10 mouse cellular contexts compared by ENCODE assay signal in genomic region chr13:109546337-109546736, GRCm38 (mm10).
DNase-seq lines count a peak whose midpoint lies in the region; ATAC-seq and TF ChIP-seq lines count a peak whose summit lies in the region.
"Had no signal": no experiment of that assay in that cellular context is flagged by ENCODE, and none has a peak within 500 bp of the region (broad histone marks: within the 10 kb centered on the region; RNA-seq: fewer than 3 reads in every experiment).

No protein-coding gene starts in this region.

- intact Hi-C loops in left cerebral cortex, postnatal 14 days (cut with DNase I), result loop anchor here (2.0 kb wide), 2 partner anchors 204 to 318 kb away; no protein-coding TSS in a partner anchor

- no peaks in the 10 kb centered on the region for H3K9me3 ChIP-seq in forebrain, embryonic 15.5 days
- no peaks in the 10 kb centered on the region for H3K9me3 ChIP-seq in forebrain, embryonic 12.5 days
- H3K9me3 ChIP-seq: forebrain, embryonic 10.5 days had no signal

- peak overlapping the region; percentile 39 for H3K27ac ChIP-seq in forebrain, embryonic 15.5 days (replicated peaks)
- no peak overlapping the region for H3K27ac ChIP-seq in forebrain, embryonic 12.5 days
- H3K27ac ChIP-seq in layer of hippocampus, adult 2 months, result no peak overlapping the region
- H3K27ac ChIP-seq: forebrain, embryonic 10.5 days had no signal

- ATAC-seq in forebrain, embryonic 15.5 days (replicated peaks), result no peak
- ATAC-seq in forebrain, embryonic 12.5 days (ENCODE audit: low FRiP score), result no peak

- no peak overlapping the region for H3K9ac ChIP-seq in forebrain, embryonic 15.5 days (replicated peaks)
- no peak overlapping the region for H3K9ac ChIP-seq in forebrain, embryonic 12.5 days

- H3K36me3 ChIP-seq in forebrain, embryonic 15.5 days, result no peaks in the 10 kb centered on the region
- H3K36me3 ChIP-seq in forebrain, embryonic 12.5 days (replicated peaks), result no peaks in the 10 kb centered on the region
- H3K36me3 ChIP-seq: forebrain, embryonic 10.5 days had no signal

- peaks cover 19% of the 10 kb centered on the region for H3K4me1 ChIP-seq in forebrain, embryonic 15.5 days
- H3K4me1 ChIP-seq in forebrain, embryonic 12.5 days, result no peaks in the 10 kb centered on the region
- H3K4me1 ChIP-seq: forebrain, embryonic 10.5 days had no signal

- no peak for TF ChIP-seq CTCF in layer of hippocampus, adult 2 months (conservative IDR thresholded peaks at IDR 0.05)

- no peak overlapping the region for H3K4me3 ChIP-seq in forebrain, embryonic 15.5 days
- H3K4me3 ChIP-seq in forebrain, embryonic 12.5 days (replicated peaks), result no peak overlapping the region
- no peak overlapping the region for H3K4me3 ChIP-seq in layer of hippocampus, adult 2 months
- H3K4me3 ChIP-seq: forebrain, embryonic 10.5 days had no signal

- H3K4me2 ChIP-seq in forebrain, embryonic 15.5 days (replicated peaks), result no peak overlapping the region
- no peak overlapping the region for H3K4me2 ChIP-seq in forebrain, embryonic 12.5 days

- DNase-seq in B cell, adult 2 months, result peak; percentile 42 to 50
- DNase-seq in cerebellum, adult 9-11 months, result peak; percentile 53
- peak; percentile 3 to 10 for DNase-seq in kidney, postnatal 4 days
- DNase-seq in layer of hippocampus, adult 2 months (ENCODE audit: low spot score in 2 of 2), result no peak
- no peak for DNase-seq in layer of hippocampus, adult 11-12 months (ENCODE audit: low spot score)
- DNase-seq in left cerebral cortex, postnatal 14 days (ENCODE audit: low spot score in 2 of 2), result no peak
- DNase-seq: heart, postnatal 10 days had no signal

- H3K27me3 ChIP-seq in forebrain, embryonic 15.5 days, result no peaks in the 10 kb centered on the region
- H3K27me3 ChIP-seq in forebrain, embryonic 12.5 days, result no peaks in the 10 kb centered on the region

- 75% methylated on average over 18 of the region's 18 CpGs for WGBS in forebrain, embryonic 15.5 days
- WGBS in forebrain, embryonic 12.5 days, result 82% methylated on average over 18 of the region's 18 CpGs

Comparison
In these comparisons a context has a peak if more than half of its experiments do, and no peak if none do; other contexts are left out.
1. DNase-seq: peak in B cell, adult 2 months (2 of 2), cerebellum, adult 9-11 months (single experiment) and kidney, postnatal 4 days (2 of 2); none in layer of hippocampus, adult 2 months (0 of 2), layer of hippocampus, adult 11-12 months (single experiment) and left cerebral cortex, postnatal 14 days (0 of 2).